Mouse (Mus musculus) myocyte (in vitro differentiated cells): Measurements from ENCODE around the gene Med10.

ENCODE experiments used
- E2F4 ChIP-seq: IDR thresholded peaks from one replicate; pipeline ENCODE4 v1.6.1; 2011; ENCODE audit warnings: mild to moderate bottlenecking, control low read depth, moderate library complexity; ENCODE audit not compliant: insufficient read depth
- MAX ChIP-seq: IDR thresholded peaks from one replicate; pipeline ENCODE4 v1.6.1; 2011; ENCODE audit warnings: low read depth, mild to moderate bottlenecking, control low read depth
- MYOG ChIP-seq, 3 experiments: IDR thresholded peaks; one replicate each; pipeline ENCODE4 v1.6.1; 2011; ENCODE audit warnings: control low read depth in 2 of 3, low read depth in 2 of 3, mild to moderate bottlenecking in 2 of 3; ENCODE audit not compliant: insufficient read length in 2 of 3, control insufficient read depth in 1 of 3, insufficient read depth in 1 of 3
- POLR2A ChIP-seq: IDR thresholded peaks from one replicate; pipeline ENCODE4 v1.6.1; 2011; ENCODE audit warnings: low read depth, mild to moderate bottlenecking, control low read depth, moderate library complexity; ENCODE audit not compliant: insufficient read length
- POLR2AphosphoS2 ChIP-seq: IDR thresholded peaks from one replicate; pipeline ENCODE4 v1.6.1; 2011; ENCODE audit warnings: low read depth, control low read depth; ENCODE audit not compliant: insufficient read length

DNA sequence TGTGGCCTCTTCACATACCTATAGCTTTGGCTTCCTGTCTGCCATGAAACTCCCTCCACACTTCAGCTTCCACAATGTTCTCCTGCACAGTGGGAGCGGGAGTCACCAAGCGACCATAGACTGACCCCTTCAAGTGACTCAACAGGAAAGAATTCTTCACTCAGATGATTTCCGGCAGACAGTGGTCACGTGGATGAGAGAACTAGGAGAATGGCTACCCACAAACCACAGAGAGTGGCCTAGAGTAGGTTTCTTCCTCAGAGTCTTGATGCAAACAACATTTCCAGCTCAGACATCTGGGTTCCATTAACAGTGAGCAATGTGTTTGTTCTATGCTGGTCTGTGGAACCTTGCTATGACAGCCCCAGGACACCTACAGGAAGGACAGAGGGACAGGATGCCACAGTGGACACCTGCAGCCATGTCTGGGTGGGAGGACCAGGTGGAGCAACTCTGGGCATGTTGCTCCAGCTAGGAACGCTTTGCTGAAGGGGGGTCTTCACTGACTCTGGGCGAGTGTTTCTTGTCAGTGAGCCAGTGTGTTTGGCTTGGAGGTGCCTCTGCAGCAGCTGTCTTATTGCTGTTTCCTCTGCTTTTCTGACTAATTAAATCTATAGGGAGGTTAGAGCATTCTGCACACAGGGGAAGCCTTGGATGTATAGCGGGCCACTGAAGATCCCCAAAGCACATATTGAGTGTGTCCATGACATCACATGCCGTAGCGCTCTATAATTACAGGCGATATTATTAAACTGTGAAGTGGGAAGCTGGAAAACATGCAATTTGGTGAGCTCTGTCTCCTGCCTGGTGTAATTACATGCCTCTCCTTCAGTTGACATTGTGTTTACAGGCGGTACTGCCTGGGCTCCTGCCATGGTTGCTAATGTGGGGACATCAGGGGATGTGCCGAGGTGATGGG is 31.4 kb upstream of the Med10 start:
- TF ChIP-seq POLR2A (no peak), MAX (no peak), POLR2AphosphoS2 (no peak), MYOG (IDR thresholded peaks at IDR 0.05; ENCODE audit: control insufficient read depth in 1 of 3, insufficient read depth in 1 of 3, insufficient read length in 2 of 3, low read depth in 2 of 3) (no peak), E2F4 (no peak)
